Mouse (Mus musculus) stomach, embryonic 14.5 days (tissue): ENCODE results near the gene Pom121l2. TPM values are rescaled to one million over a fixed set of nuclear protein-coding genes. Genes with fewer than 3 reads are reported as not detected.

Source experiments
- ATAC-seq: fragments of 200-750 bp; cut with Nextera tagmentation; 2 replicates; pipeline ENCODE4 v1.8.0; 2017; ENCODE audit warnings: low read depth, moderate TSS enrichment; ENCODE audit not compliant: insufficient number of reproducible peaks, insufficient read depth, low FRiP score
- H3K27ac ChIP-seq: fragments of 300-500 bp; sonication (generic); 2 replicates; pipeline ENCODE4 v1.5.1; 2014; ENCODE audit warnings: mild to moderate bottlenecking, low read length, moderate library complexity, mixed read lengths
- H3K27me3 ChIP-seq: fragments of 300-500 bp; sonication (generic); 2 replicates; pipeline ENCODE4 v1.6.1; 2014; ENCODE audit warnings: low read length, control low read depth, mixed read lengths; ENCODE audit not compliant: control insufficient read depth, insufficient read depth
- H3K36me3 ChIP-seq: fragments of 300-500 bp; sonication (generic); 2 replicates; pipeline ENCODE4 v1.6.1; 2014; ENCODE audit warnings: mild to moderate bottlenecking, control low read depth, low read length, moderate library complexity, mixed read lengths; ENCODE audit not compliant: control insufficient read depth, insufficient read depth
- H3K4me1 ChIP-seq: fragments of 300-500 bp; sonication (generic); 2 replicates; pipeline ENCODE4 v1.6.1; 2014; ENCODE audit warnings: low read length, control low read depth, mixed read lengths; ENCODE audit not compliant: control insufficient read depth, insufficient read depth
- H3K4me2 ChIP-seq: fragments of 300-500 bp; sonication (generic); replicated peaks from 2 replicates; pipeline ENCODE4 v1.6.1; 2014; ENCODE audit warnings: low read depth, low read length, control low read depth
- H3K4me3 ChIP-seq: fragments of 300-500 bp; sonication (generic); 2 replicates; pipeline ENCODE4 v1.5.1; 2014; ENCODE audit warnings: low read depth, low read length, control low read depth
- H3K9ac ChIP-seq: fragments of 300-500 bp; sonication (generic); replicated peaks from 2 replicates; pipeline ENCODE4 v1.6.1; 2014; ENCODE audit warnings: low read depth, mild to moderate bottlenecking, control low read depth, low read length, moderate library complexity, mixed read lengths
- H3K9me3 ChIP-seq: fragments of 300-500 bp; sonication (generic); 2 replicates; pipeline ENCODE4 v1.6.1; 2016; ENCODE audit warnings: low read depth, low read length, control low read depth; ENCODE audit not compliant: control insufficient read depth
- WGBS: fragments of 180-500 bp; shearing (Covaris S2); extraction: QIAGEN DNeasy Blood & Tissue Kit; methylation state at CpG from one replicate; pipeline ENCODE4 v1.1.7; 2014; 5-methylcytosine and 5-hydroxymethylcytosine counted together
- polyA plus RNA-seq: library from polyadenylated mRNA; unstranded; fragments of >200 nt; fragmentation: Nextera tagmentation; extraction: Ambion mirVana; gene quantifications from 2 replicates; pipeline ENCODE4 v1.2.1, GENCODE M21; 2014

The Pom121l2 gene
- polyA plus RNA-seq = not detected in 2 replicates

DNA sequence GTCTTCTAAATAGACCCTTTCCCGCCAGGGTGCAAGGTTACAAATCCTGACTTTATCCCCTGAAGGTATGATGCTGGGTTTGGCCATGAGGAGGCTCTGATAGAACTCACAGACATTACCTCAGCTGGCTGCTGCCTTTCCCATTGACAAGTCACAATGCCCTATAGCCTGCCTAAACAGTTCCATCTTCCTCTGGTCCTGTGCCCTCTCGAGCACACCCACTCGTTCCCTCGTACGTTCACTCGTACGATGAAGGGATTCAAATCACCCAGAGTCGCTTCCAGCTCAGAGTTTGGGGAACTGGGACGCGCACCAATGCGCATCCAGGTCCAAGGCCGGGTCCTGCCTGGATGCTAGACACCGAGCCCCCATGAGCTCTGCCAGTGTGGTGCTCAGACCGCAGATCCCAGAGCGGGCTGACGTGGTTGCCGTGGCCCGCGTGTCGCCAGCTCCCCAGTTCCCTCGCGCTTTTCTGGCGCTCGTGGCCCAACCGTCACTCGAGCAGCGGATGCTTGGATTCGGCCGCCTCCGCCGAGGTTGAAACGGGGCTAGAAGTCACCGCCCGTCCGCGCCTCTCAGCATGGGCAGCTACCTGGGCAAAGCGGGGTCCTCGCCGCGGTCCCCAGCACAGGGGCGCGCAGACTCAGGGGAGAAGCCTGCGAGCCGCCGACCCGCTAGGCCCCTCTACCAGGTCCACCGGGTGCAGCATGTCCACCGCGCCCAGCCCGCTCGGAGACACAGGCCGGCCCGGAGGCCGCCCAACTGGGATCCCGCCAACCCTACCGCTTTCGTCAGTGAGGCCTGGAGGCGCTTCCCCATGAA is at the start of gene Pom121l2:
TSS of gene Pom121l2 (plus strand) at position 214 of the 822 bp plus-strand sequence.
- Histone ChIP-seq H3K4me1 (peaks cover 6% of the 10 kb centered on the region; the same call in 1 of the 2 replicates), H3K4me3 (peak within 1 kb of the TSS; percentile 55), H3K27me3 (peaks cover 9% of the 10 kb centered on the region), H3K36me3 (no peaks in the 10 kb centered on the region), H3K27ac (no peak within 1 kb of the TSS), H3K9me3 (no peaks in the 10 kb centered on the region), H3K4me2 (peak within 1 kb of the TSS; percentile 96), H3K9ac (peak within 1 kb of the TSS; percentile 61; the same call in 1 of the 2 replicates)
- WGBS = 1% methylated on average over 58 of the region's 58 CpGs
- peak; percentile 46; the same call in 1 of the 2 replicates for ATAC-seq

DNA sequence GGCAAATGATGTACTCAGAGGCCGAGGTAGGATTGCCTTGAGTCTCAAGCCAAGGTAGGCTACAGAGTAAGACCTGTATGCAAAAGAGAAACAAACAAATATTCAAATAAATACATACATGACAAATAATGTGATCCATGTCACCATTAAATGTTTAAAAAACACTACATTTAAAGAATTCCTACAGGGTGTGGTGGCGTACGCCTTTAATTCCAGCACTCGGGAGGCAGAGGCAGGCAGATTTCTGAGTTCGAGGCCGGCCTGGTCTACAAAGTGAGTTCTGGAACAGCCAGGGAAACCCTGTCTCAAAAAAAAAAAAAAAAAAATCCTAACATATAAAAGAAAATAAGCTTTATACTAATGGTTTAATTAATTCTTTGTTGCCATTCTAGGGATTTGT is 49.3 kb upstream of the Pom121l2 start:
- Histone ChIP-seq H3K9ac (no peak overlapping the region), H3K4me3 (no peak overlapping the region), H3K27ac (no peak overlapping the region), H3K4me1 (no peaks in the 10 kb centered on the region), H3K27me3 (no peaks in the 10 kb centered on the region), H3K9me3 (no peaks in the 10 kb centered on the region), H3K4me2 (no peak overlapping the region), H3K36me3 (no peaks in the 10 kb centered on the region)
- WGBS = 66% methylated on average over 6 of the region's 6 CpGs
- ATAC-seq = no peak

DNA sequence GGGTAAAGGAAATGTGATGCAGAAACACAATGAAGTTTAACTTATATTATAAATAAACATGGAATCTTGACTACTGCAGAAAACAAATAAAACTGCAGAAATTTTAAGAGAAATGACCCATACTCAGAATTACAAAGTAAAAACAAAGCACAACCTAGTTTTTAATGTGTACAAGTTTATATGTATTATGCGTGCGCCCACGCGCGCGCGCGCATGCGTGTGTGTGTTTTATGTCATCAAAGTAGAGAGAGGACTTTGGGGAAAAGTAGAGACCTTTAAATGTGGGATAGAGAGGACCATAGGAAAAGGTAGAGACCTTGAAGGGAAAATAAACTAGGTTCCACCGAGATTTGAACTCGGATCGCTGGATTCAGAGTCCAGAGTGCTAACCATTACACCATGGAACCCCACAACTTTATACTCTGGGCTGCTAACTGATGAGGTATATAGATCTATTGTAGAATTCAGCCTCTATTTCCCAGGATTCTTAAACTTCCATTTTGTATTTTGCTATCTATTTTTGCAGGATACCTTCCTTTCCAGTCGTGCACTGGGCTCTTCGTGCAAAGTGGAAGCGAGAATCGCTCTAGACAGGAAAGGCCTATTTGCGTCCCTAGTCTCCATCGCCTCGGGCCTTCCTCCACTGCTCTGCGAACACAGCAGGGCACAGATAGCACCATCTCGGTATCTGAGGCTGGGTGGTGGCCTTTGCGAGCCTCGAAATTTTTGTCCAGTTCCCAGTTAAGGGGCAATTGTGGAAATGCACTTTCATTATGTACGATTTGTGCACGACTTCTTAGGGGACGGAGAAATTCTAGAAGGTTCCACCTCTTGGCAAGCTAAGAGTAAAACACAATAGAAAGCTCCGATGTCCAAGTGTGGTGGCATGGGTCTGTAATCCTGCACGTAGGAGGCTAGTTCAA is 47.1 kb upstream of the Pom121l2 start:
- no peak for ATAC-seq
- no peaks in the 10 kb centered on the region for H3K27me3 ChIP-seq
- no peak overlapping the region for H3K9ac ChIP-seq
- H3K4me1 ChIP-seq = no peaks in the 10 kb centered on the region
- 17% methylated on average over 28 of the region's 28 CpGs for WGBS
- no peak overlapping the region for H3K27ac ChIP-seq
- H3K4me3 ChIP-seq = peak overlapping the region; percentile 17; the same call in 1 of the 2 replicates
- no peaks in the 10 kb centered on the region for H3K36me3 ChIP-seq
- H3K4me2 ChIP-seq = peak overlapping the region; percentile 27
- H3K9me3 ChIP-seq = no peaks in the 10 kb centered on the region

DNA sequence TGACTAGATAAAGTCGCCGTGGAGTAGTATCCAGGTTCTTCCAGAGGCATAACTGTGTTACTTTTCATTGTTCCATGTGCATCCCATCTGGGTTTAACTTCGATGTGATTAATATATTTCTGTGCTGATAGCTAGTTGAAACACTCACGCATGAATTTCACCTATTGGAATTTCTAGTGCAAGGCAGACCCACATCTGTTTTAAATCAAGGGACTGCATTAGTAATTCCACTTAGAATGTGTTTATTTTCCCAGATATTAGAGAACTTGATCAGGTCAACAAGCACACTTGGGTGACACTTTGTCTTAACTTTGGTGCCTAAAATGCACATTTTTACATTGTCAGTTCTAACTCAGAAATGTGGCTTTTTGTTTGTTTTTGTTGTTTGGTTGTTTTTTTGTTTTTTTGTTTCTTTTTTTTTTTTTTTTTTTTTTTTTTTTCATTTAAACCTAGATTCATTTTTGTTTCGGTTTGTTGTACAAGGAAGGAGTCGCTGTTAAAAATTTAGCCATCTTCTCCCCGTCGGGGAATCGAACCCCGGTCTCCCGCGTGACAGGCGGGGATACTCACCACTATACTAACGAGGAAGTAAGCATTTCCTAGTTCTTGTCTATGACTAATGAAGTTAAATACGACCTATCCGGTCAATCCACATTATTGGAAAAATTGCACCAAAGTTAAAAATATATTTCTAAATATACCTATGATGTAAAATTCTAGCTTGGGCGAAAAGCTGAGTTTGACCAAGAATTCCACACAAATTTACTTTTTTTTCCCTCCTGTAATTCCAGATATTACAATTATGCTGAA is 45.8 kb upstream of the Pom121l2 start:
- ATAC-seq = no peak
- Histone ChIP-seq H3K4me3 (peak overlapping the region; percentile 13; the same call in 1 of the 2 replicates), H3K27ac (no peak overlapping the region), H3K9ac (no peak overlapping the region), H3K9me3 (no peaks in the 10 kb centered on the region), H3K36me3 (no peaks in the 10 kb centered on the region), H3K27me3 (no peaks in the 10 kb centered on the region), H3K4me2 (peak overlapping the region; percentile 30; the same call in 1 of the 2 replicates), H3K4me1 (no peaks in the 10 kb centered on the region)
- 12% methylated on average over 17 of the region's 17 CpGs for WGBS

DNA sequence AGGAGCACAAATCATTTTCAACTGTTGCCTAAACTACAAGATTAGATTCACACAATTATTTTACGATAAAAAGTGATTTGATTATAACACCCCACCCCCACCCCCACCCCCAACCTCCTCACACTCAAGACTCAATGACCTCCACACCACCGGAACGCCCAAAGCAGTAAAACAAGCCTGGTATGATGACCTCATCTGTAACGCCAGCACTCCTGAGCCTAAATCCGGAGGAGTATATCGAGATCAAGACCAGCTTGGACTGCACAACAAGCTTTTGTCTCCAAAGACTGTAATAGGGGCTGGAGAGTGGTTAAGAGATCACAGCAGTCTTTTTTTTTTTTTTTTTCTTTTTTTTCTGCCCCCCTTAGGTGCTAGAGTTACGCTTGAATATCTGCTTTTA is 45.2 kb upstream of the Pom121l2 start:
- Histone ChIP-seq H3K27ac (no peak overlapping the region), H3K27me3 (no peaks in the 10 kb centered on the region), H3K9me3 (no peaks in the 10 kb centered on the region), H3K4me3 (peak overlapping the region; percentile 13), H3K9ac (no peak overlapping the region), H3K4me2 (peak overlapping the region; percentile 30; the same call in 1 of the 2 replicates), H3K4me1 (no peaks in the 10 kb centered on the region), H3K36me3 (no peaks in the 10 kb centered on the region)
- no peak for ATAC-seq
- WGBS = 7% methylated on average over 7 of the region's 7 CpGs

DNA sequence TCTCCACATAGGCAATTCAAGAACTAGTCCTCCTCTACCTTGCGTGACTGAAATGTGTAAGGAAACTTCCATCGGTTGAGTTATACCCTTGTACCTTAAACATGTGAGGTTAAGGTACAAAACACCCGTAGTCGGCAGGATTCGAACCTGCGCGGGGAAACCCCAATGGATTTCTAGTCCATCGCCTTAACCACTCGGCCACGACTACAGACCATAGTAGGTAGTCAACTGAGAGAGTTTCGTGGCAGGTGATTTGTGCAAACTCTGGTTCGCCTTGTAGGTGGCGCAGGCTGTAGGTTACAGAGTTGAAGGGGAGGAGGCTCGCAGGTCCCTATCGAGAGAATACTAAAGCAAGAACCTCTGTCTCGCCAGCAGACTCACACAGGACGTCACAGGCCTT is 44.0 kb upstream of the Pom121l2 start:
- peak; percentile 30 for ATAC-seq
- Histone ChIP-seq H3K4me3 (peak overlapping the region; percentile 15), H3K9ac (no peak overlapping the region), H3K27ac (no peak overlapping the region), H3K27me3 (no peaks in the 10 kb centered on the region), H3K4me2 (peak overlapping the region; percentile 29), H3K36me3 (no peaks in the 10 kb centered on the region), H3K9me3 (no peaks in the 10 kb centered on the region), H3K4me1 (no peaks in the 10 kb centered on the region)
- 9% methylated on average over 17 of the region's 17 CpGs for WGBS

DNA sequence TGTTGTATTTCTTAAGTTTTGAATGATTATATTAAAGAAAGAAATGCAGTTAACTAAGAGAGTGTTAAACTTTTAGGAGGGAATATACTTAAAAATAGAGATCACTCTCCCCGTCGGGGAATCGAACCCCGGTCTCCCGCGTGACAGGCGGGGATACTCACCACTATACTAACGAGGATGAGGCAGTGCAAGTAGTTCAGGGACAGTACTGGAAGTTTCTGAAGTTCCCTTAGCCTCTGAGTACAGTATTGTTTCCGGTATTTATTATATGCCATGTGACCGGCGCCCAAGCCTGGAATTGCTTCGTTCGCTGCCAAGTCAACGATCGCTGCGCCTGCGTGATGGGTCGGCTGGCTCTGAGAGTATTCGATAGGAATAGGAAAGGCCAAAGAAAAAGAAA is 40.8 kb upstream of the Pom121l2 start:
- under 1% methylated on average over 19 of the region's 19 CpGs for WGBS
- peak overlapping the region; percentile 29; the same call in 1 of the 2 replicates for H3K27ac ChIP-seq
- no peaks in the 10 kb centered on the region for H3K36me3 ChIP-seq
- peak overlapping the region; percentile 29; the same call in 1 of the 2 replicates for H3K9ac ChIP-seq
- no peaks in the 10 kb centered on the region for H3K27me3 ChIP-seq
- no peaks in the 10 kb centered on the region for H3K4me1 ChIP-seq
- H3K9me3 ChIP-seq = no peaks in the 10 kb centered on the region
- H3K4me2 ChIP-seq = peak overlapping the region; percentile 40
- peak overlapping the region; percentile 44 for H3K4me3 ChIP-seq
- peak; percentile 75 for ATAC-seq
